ENCODE assay signal across 7 mouse cellular contexts in the genomic region with DNA sequence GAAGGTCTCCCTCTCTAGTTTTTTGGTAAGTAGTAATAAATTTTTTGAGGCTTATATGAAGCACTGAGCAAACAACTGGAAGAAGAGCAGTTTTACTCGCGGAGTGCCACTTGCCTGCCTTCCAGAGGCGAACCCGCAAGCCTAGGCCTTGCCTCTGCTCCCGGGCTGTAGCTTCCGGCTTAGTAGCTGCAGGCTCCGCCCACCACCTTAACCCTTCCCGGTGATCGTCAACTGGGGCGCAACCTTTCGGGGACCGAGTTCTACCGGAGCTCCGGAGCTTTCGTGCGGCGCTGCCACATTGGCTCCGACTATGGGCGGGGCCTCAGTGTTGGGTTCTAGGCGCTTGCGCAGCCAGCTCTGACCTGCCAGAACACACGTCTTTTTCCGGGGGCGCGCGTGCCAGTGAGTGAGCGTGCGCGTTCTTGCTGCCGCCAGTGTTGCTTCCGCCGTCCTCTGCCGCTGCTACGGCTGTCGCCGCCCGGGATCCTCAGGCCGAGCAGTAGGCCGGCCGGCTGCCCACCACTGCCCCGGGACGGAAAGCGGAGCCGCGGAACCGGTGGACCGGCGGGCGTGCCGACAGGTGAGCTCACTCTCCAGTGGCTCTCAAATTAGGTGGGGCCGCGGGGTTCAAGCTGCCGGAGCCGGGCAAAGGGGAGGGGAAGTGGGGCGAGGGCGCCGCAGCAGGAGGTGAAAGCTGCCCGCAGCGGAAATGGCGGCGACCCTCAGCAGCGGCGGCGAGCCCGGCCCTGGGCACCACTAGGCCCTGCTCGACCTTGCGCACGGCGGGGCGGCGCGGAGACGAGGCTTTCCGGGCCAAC. TPM values are rescaled to one million over a fixed set of nuclear protein-coding genes. Genes with fewer than 3 reads are reported as not detected.
A peak's percentile ranks its signal among the peaks of the same experiment; 100 is the strongest.
DNase-seq lines count a peak whose midpoint lies in the region; ATAC-seq and TF ChIP-seq lines count a peak whose summit lies in the region.

A gene (plus strand): TSS at position 368 of the 818 bp plus-strand sequence.

- intact Hi-C loops in left cerebral cortex, postnatal 4 days (cut with DNase I) = no loop called here

- no peaks in the 10 kb centered on the region for H3K27me3 ChIP-seq in embryonic facial prominence, embryonic 10.5 days (replicated peaks; ENCODE audit: low read depth, poor library complexity, severe bottlenecking)
- H3K27me3 ChIP-seq in intestine, postnatal 0 days (replicated peaks; ENCODE audit: control insufficient read depth, insufficient read depth, low read length) = no peaks in the 10 kb centered on the region
- no peaks in the 10 kb centered on the region for H3K27me3 ChIP-seq in midbrain, embryonic 12.5 days
- no peaks in the 10 kb centered on the region for H3K27me3 ChIP-seq in small intestine, adult 2 months (ENCODE audit: control insufficient read depth, insufficient read depth, low read length)

- WGBS in embryonic facial prominence, embryonic 10.5 days = under 1% methylated on average over 74 of the region's 74 CpGs
- WGBS in intestine, postnatal 0 days = under 1% methylated on average over 74 of the region's 74 CpGs
- WGBS in midbrain, embryonic 12.5 days = under 1% methylated on average over 72 of the region's 74 CpGs
- under 1% methylated on average over 74 of the region's 74 CpGs for WGBS in small intestine, adult 2 months

- peak within 1 kb of the TSS; percentile 97 for H3K4me3 ChIP-seq in embryonic facial prominence, embryonic 10.5 days
- H3K4me3 ChIP-seq in intestine, postnatal 0 days (ENCODE audit: low read depth, low read length) = peak within 1 kb of the TSS; percentile 65
- peak within 1 kb of the TSS; percentile 96 for H3K4me3 ChIP-seq in midbrain, embryonic 12.5 days
- H3K4me3 ChIP-seq in small intestine, adult 2 months (ENCODE audit: low read depth, low read length) = peak within 1 kb of the TSS; percentile 83

- TF ChIP-seq POLR2A in small intestine, adult 2 months (IDR thresholded peaks at IDR 0.05; ENCODE audit: low read depth, low read length) = peak; percentile 54

- H3K9ac ChIP-seq in intestine, postnatal 0 days (ENCODE audit: low read depth, low read length) = peak within 1 kb of the TSS; percentile 83
- peak within 1 kb of the TSS; percentile 94 for H3K9ac ChIP-seq in midbrain, embryonic 12.5 days (replicated peaks)

- H3K36me3 ChIP-seq in embryonic facial prominence, embryonic 10.5 days (replicated peaks) = peaks cover 47% of the 10 kb centered on the region
- H3K36me3 ChIP-seq in intestine, postnatal 0 days (ENCODE audit: control insufficient read depth, insufficient read depth) = peaks cover 20% of the 10 kb centered on the region
- H3K36me3 ChIP-seq in midbrain, embryonic 12.5 days = peaks cover 22% of the 10 kb centered on the region
- peaks cover 14% of the 10 kb centered on the region for H3K36me3 ChIP-seq in small intestine, adult 2 months (ENCODE audit: control insufficient read depth, insufficient read depth, low read length)

- peak within 1 kb of the TSS; percentile 97 for H3K27ac ChIP-seq in embryonic facial prominence, embryonic 10.5 days (replicated peaks)
- H3K27ac ChIP-seq in intestine, postnatal 0 days (ENCODE audit: low read depth, low read length) = peak within 1 kb of the TSS; percentile 93
- H3K27ac ChIP-seq in midbrain, embryonic 12.5 days (replicated peaks) = peak within 1 kb of the TSS; percentile 98
- peak within 1 kb of the TSS; percentile 88 for H3K27ac ChIP-seq in small intestine, adult 2 months (ENCODE audit: insufficient read depth, low read depth, low read length)

- peak within 1 kb of the TSS; percentile 69 for H3K4me2 ChIP-seq in intestine, postnatal 0 days (replicated peaks; ENCODE audit: low read depth)
- H3K4me2 ChIP-seq in midbrain, embryonic 12.5 days (replicated peaks) = peak within 1 kb of the TSS; percentile 70

- DNase-seq in adrenal gland, postnatal 10 days = peak; percentile 98
- peak; percentile 98 for DNase-seq in embryonic facial prominence, embryonic 10.5 days (ENCODE audit: low spot score)
- DNase-seq in gonadal fat pad, adult 2 months (ENCODE audit: low read depth) = no peak
- peak; percentile 98 for DNase-seq in left cerebral cortex, postnatal 4 days

- peak; percentile 97 for ATAC-seq in intestine, postnatal 0 days
- peak; percentile 98 for ATAC-seq in midbrain, embryonic 12.5 days (ENCODE audit: low FRiP score, low read depth)

- TF ChIP-seq CTCF in intestine, postnatal 0 days (IDR thresholded peaks at IDR 0.05; ENCODE audit: low read depth) = 0 out of 2 replicates have a peak, but pooled peaks have one; percentile 2
- no peak for TF ChIP-seq CTCF in small intestine, adult 2 months (IDR thresholded peaks at IDR 0.05; ENCODE audit: extremely low read depth, insufficient read length, insufficient replicate concordance, low read depth, low read length)

- H3K4me1 ChIP-seq in embryonic facial prominence, embryonic 10.5 days = peaks cover 22% of the 10 kb centered on the region
- peaks cover 9% of the 10 kb centered on the region; the same call in 1 of the 2 replicates for H3K4me1 ChIP-seq in intestine, postnatal 0 days (replicated peaks; ENCODE audit: control insufficient read depth, insufficient read depth, low read length)
- peaks cover 25% of the 10 kb centered on the region for H3K4me1 ChIP-seq in midbrain, embryonic 12.5 days
- peaks cover 7% of the 10 kb centered on the region; the same call in 1 of the 2 replicates for H3K4me1 ChIP-seq in small intestine, adult 2 months (ENCODE audit: control insufficient read depth, insufficient read depth, insufficient read length, low read length)

- H3K9me3 ChIP-seq in embryonic facial prominence, embryonic 10.5 days = no peaks in the 10 kb centered on the region
- no peaks in the 10 kb centered on the region for H3K9me3 ChIP-seq in intestine, postnatal 0 days (ENCODE audit: control insufficient read depth)
- H3K9me3 ChIP-seq in midbrain, embryonic 12.5 days = no peaks in the 10 kb centered on the region

RNA-seq across cellular contexts. Expression of the gene that starts here (rescaled TPM):
- 10 to 100 TPM; 89.0 to 91.5 TPM for total RNA-seq in adrenal gland, postnatal 10 days (2021)
- 93.3 and 93.4 TPM in 2 replicates for polyA plus RNA-seq in embryonic facial prominence, embryonic 10.5 days (2016; fragmentation: Nextera tagmentation; extraction: Ambion mirVana)
- 74.5 and 95.2 TPM in 2 replicates for polyA plus RNA-seq in gonadal fat pad, adult 2 months (2012; rRNA removed)
- 60.4 and 62.9 TPM in 2 replicates for polyA plus RNA-seq in intestine, postnatal 0 days (2015; fragmentation: Nextera tagmentation; extraction: Ambion mirVana)
- 100 to 1,000 TPM; 288 to 305 TPM for total RNA-seq in left cerebral cortex, postnatal 4 days (2021)
- 137 and 140 TPM in 2 replicates for polyA plus RNA-seq in midbrain, embryonic 12.5 days (2016; fragmentation: Nextera tagmentation; extraction: Ambion mirVana)
- polyA plus RNA-seq in small intestine, adult 2 months (2012; rRNA removed) = 20.6 and 48.2 TPM in 2 replicates
